Mouse (Mus musculus): ENCODE data around the gene Jchain.

Gene Jchain

DNA sequence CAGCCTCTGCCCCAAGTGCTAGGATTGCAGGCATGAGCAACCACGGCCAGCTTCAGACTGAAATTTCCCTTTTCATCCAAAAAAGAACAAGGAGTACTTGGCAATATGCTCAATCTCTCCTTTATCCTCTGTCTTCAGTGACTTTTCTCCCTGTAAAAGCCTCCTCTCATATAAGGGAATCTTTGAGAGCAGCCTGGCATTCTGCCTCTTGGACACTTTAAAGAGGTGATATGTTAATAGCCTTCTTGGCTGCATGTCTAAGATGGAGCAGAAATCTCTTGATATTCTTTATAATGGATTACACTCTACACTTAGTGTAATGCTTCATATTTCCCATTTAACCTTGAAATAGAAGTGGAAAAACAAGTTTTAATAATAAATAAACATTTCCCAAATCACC is 3.2 kb upstream of the Jchain start:
- no peak for DNase-seq (ENCODE audit: low spot score in 2 of 2)

DNA sequence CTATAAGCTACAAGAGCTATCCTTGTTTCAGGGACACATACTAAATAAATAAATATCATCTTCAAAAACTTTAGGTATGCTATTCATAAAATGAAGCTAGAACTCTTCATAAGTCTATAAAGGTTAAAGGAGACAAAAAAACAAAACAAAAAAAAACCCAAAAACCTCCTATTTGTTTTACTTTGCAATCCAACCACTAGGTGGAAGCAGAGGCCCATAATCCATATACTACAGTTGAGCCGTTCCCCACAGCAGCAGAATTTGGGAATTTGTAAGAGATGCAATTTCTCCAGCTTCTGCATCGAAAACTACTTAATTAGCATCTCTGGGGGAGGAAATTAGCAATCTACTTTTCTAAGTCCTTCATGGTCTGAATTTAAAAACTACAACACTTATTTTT is 8.5 kb downstream of the Jchain start:
- no peak for DNase-seq (ENCODE audit: low spot score in 2 of 2)

DNA sequence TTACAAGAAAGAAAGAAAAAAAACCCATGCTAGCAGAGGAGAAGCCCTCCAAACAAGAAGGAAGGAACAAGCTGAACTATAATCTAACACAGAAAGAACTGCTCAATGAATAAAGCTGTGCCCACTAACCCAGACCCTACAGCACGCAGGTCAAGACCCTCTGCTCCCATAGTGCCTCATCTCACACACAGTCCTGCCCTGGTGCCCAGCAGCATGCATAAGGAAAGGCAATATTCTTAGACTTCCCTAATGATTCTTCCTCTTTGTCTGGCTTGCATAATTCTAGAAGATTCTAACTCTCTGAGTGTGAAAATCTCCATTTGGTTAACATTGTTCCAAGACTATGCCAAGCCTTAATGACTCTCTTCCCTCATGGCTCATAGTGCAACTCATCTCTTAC is 18.7 kb downstream of the Jchain start:
- DNase-seq (ENCODE audit: low spot score in 2 of 2) = no peak

DNA sequence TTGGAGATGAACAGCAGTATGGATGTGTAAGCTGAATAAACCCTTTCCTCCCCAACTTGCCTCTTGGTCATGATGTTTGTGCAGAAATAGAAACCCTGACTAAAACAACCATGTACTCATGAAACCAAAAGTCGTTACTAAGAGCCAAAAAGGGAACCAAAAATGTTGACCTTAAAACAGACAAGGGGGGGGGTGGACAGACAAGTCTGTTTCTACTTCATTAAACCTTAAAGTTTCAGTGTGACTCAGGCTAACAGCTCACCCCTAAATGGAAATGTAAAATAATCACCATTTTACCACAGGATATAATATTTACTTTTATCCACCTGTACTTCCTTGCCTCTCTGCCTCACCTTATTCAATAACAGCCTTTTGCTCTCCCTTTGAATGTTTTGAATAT is 19.1 kb downstream of the Jchain start:
- no peak for DNase-seq (ENCODE audit: low spot score in 2 of 2)

DNA sequence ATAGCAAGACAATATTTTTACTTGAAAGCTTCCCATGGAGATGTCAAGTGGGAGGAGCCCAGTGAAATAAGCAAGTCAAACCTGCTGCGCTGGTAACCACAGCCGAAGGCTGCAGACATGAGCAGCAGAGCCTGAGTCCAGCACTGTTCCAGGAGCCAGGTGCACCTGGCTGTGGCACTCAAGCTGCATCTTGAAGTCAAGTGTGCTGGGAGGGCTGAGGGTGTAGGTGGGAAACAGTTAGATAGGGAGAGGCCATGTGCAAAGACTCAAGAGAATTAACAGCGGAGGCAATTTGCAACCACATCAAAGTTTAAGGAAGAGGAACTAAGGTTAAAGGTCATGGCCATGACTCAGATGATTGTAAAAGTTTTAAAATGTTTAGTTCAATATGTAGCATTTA is 27.9 kb downstream of the Jchain start:
- DNase-seq (ENCODE audit: low spot score in 2 of 2) = no peak

DNA sequence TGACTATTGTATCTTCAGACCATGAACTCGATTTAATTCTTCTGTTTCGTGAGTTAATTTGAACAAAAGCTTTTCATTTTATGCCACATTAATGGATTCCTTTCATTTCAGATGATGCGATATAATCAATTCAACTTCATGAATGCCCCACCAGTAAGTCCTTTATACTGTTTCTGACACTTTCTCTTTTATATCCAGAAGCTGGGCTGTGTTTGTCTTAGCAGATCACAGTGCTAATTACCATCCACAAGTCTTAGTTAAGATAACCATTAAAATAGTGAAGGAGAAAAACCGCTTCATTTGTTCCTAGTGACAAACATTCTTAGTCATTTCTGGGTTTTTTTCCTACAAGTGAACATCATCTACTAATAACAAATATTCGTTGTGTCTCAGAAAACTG is 36.6 kb downstream of the Jchain start:
- no peak for DNase-seq (ENCODE audit: low spot score in 2 of 2)

DNA sequence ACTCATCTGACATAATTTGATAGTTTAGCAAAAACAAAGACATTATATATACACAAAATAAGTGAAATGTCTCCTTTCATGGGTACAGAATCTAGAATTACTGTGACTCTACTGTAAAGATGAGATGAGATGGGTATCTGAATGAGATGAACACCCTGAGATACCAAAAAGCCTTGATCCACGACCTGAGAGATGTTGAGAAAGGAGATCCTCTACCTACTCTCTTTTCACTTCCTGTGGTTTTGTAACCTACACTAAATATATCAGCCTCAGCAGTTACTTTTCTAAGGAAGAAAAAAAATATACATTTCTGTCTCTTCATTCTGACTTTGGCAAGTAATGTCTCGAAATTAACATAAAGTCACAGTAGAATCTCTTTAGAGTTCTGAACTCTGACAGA is 38.7 kb downstream of the Jchain start:
- no peak for DNase-seq (ENCODE audit: low spot score in 2 of 2)

DNA sequence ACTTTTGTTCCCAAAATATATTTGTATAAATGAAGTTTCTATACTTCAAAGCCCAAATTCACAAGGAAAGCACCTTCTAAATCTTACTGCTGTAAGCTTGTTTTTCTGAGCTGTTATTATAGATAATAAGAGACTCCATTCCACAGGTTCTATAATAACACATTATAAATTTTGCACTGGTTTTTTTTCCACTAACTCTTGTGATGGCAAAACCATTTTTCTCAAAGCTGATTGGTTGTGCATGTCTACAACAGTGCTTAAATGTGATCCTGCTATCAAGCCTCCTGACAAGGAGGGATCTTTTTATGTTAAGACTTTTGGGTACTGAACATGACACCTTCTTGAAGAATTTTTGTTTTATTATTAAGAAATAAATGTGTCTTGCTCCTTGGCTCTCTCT is 40.0 kb downstream of the Jchain start, which contains the start of gene Enam:
Enam (plus strand) TSS at position 301 of the 400 bp plus-strand sequence.
- DNase-seq (ENCODE audit: low spot score in 2 of 2) = no peak
